Mouse (Mus musculus): ENCODE results near the gene Olfr1289. TPM values are rescaled to one million over a fixed set of nuclear protein-coding genes. Genes with fewer than 3 reads are reported as not detected.

The Olfr1289 gene
- total RNA-seq, 1 experiment = not detected

DNA sequence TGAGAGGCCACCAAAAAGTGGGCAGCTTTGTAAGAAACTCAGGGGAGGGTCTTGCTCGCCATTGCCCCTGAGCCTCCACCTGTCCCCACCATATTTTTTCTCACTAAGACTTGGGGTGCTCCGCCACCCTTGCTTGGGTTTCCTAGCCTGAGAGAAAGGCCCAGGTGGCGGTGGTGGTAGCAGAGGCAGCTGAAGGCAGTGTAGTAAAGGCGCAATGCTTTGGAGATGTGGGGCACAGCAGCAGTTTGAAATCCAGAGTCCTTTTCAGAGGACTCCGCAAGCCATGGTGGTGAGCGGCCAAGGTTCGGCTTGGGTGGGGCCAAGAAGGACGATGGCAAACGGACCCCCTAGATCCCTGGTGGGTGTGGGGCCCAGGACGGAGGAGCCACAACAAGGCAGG is 36.8 kb downstream of the Olfr1289 start:
- no peak for TF ChIP-seq CHD2 (IDR thresholded peaks at IDR 0.05; ENCODE audit: low read depth, low read length)
- no peak for TF ChIP-seq ZNF384 (IDR thresholded peaks at IDR 0.05; ENCODE audit: low read depth, low read length)
- H3K4me1 ChIP-seq (ENCODE audit: control insufficient read depth in 2 of 2, insufficient read depth in 2 of 2, low read length in 2 of 2, poor library complexity in 1 of 2) = peaks cover 0 to 3% of the 10 kb centered on the region in 2 experiments; a peak in 2 of 4 replicates
- H3K4me3 ChIP-seq (ENCODE audit: insufficient read depth in 1 of 2, low read depth in 1 of 2, low read length in 2 of 2, poor library complexity in 1 of 2, severe bottlenecking in 1 of 2) = peak overlapping the region in 1 of 2 experiments; percentile 10; a peak in 1 of 4 replicates
- no peaks in the 10 kb centered on the region for H3K36me3 ChIP-seq (ENCODE audit: control insufficient read depth, insufficient read depth, low read length, poor library complexity, severe bottlenecking)
- no peak for DNase-seq (ENCODE audit: low read depth, low spot score)
- no peak overlapping the region for H3K9ac ChIP-seq (ENCODE audit: insufficient read depth, low read depth, low read length, poor library complexity, severe bottlenecking)
- no peaks in the 10 kb centered on the region for H3K9me3 ChIP-seq (ENCODE audit: control insufficient read depth, insufficient read depth, low read depth, low read length)
- in situ Hi-C loops (cut with MboI; ENCODE audit: low sequenced_read_pairs in 2 of 2, unreplicated experiment in 2 of 2) = no loop called here
- H3K27ac ChIP-seq (ENCODE audit: insufficient read depth, low read depth, low read length, poor library complexity, severe bottlenecking) = no peak overlapping the region

DNA sequence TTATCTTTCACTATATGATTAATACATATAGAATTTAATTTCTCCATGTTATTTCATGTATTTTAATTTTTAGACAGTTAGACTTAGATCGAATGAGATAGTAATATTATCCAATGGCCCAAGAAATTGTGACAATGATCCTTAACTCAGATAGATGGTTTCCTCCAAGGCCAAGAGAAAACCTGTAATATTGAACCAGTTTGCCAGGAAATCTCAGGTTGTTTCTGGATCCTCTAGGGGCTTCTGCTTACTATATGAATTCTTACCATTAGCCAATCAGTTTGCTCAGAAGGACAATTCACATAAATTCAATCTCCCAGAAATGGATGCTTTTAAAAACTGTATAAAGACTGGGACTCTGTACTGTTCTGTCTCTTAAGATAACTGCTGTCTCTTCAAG is 44.3 kb downstream of the Olfr1289 start, which contains the start of gene Olfr1293-ps:
Gene Olfr1293-ps, plus strand, starts transcription at position 301 of the 400 bp plus-strand sequence.
- no peaks in the 10 kb centered on the region for H3K9me3 ChIP-seq (ENCODE audit: control insufficient read depth, insufficient read depth, low read depth, low read length)
- no peak within 1 kb of the TSS for H3K27ac ChIP-seq (ENCODE audit: insufficient read depth, low read depth, low read length, poor library complexity, severe bottlenecking)
- H3K9ac ChIP-seq (ENCODE audit: insufficient read depth, low read depth, low read length, poor library complexity, severe bottlenecking) = no peak within 1 kb of the TSS
- DNase-seq (ENCODE audit: low read depth, low spot score) = no peak
- TF ChIP-seq MAFK (IDR thresholded peaks at IDR 0.05; ENCODE audit: insufficient read depth, low read depth, low read length) (no peak), CHD2 (IDR thresholded peaks at IDR 0.05; ENCODE audit: low read depth, low read length) (no peak), ZNF384 (IDR thresholded peaks at IDR 0.05; ENCODE audit: low read depth, low read length) (no peak), ZC3H11A (IDR thresholded peaks at IDR 0.05; ENCODE audit: borderline replicate concordance, low read depth, low read length) (no peak), HCFC1 (IDR thresholded peaks at IDR 0.05; ENCODE audit: borderline replicate concordance, insufficient read depth, low read length) (no peak)
- in situ Hi-C loops (cut with MboI; ENCODE audit: low sequenced_read_pairs in 2 of 2, unreplicated experiment in 2 of 2) = no loop called here
- H3K4me1 ChIP-seq (ENCODE audit: control insufficient read depth in 2 of 2, insufficient read depth in 2 of 2, low read length in 2 of 2, poor library complexity in 1 of 2) = no peaks in the 10 kb centered on the region
- no peak within 1 kb of the TSS for H3K4me3 ChIP-seq (ENCODE audit: insufficient read depth in 1 of 2, low read depth in 1 of 2, low read length in 2 of 2, poor library complexity in 1 of 2, severe bottlenecking in 1 of 2)
- no peaks in the 10 kb centered on the region for H3K36me3 ChIP-seq (ENCODE audit: control insufficient read depth, insufficient read depth, low read length, poor library complexity, severe bottlenecking)

Other genes with a start within 250 kb of the Olfr1289 start
- not detected in 2 replicates for gene Olfr1275, start 245.5 kb upstream of the Olfr1289 start, total RNA-seq (2012; rRNA removed)
- gene Olfr1276, start 226.3 kb upstream of the Olfr1289 start, total RNA-seq (2012; rRNA removed) = not detected in 2 replicates
- 0.09 and 0.32 TPM in 2 replicates for gene Olfr1277, start 206.7 kb upstream of the Olfr1289 start, total RNA-seq (2012; rRNA removed)
- gene Olfr1278, start 190.7 kb upstream of the Olfr1289 start, total RNA-seq (2012; rRNA removed) = not detected in 2 replicates
- not detected in 2 replicates for gene Olfr1279, start 180.2 kb upstream of the Olfr1289 start, total RNA-seq (2012; rRNA removed)
- not detected in 2 replicates for gene Olfr1280, start 166.8 kb upstream of the Olfr1289 start, total RNA-seq (2012; rRNA removed)
- gene Olfr1281, start 154.3 kb upstream of the Olfr1289 start, total RNA-seq (2012; rRNA removed) = not detected in 2 replicates
- gene Olfr1282, start 144.7 kb upstream of the Olfr1289 start, total RNA-seq (2012; rRNA removed) = not detected in 2 replicates
- gene Olfr1283, start 114.0 kb upstream of the Olfr1289 start, total RNA-seq (2012; rRNA removed) = not detected in 2 replicates
- gene Olfr1284, start 105.3 kb upstream of the Olfr1289 start, total RNA-seq (2012; rRNA removed) = not detected in 2 replicates
- gene Olfr1286, start 57.7 kb upstream of the Olfr1289 start, total RNA-seq (2012; rRNA removed) = not detected in 2 replicates
- gene Olfr1287, start 31.7 kb upstream of the Olfr1289 start, total RNA-seq (2012; rRNA removed) = not detected in 2 replicates
- gene Olfr1288, start 6.7 kb upstream of the Olfr1289 start, total RNA-seq (2012; rRNA removed) = not detected in 2 replicates
- gene Olfr1290, start 13.0 kb downstream of the Olfr1289 start, total RNA-seq (2012; rRNA removed) = 0.13 TPM in 1 of 2 replicates, not detected in the other
- not detected in 2 replicates for gene Olfr1291-ps1, start 16.4 kb downstream of the Olfr1289 start, total RNA-seq (2012; rRNA removed)
- gene Olfr1293-ps, start 44.4 kb downstream of the Olfr1289 start, total RNA-seq (2012; rRNA removed) = not detected in 2 replicates
- not detected in 2 replicates for gene Olfr1294, start 59.5 kb downstream of the Olfr1289 start, total RNA-seq (2012; rRNA removed)
- gene Olfr1295, start 88.9 kb downstream of the Olfr1289 start, total RNA-seq (2012; rRNA removed) = not detected in 2 replicates
- gene Olfr1297, start 145.7 kb downstream of the Olfr1289 start, total RNA-seq (2012; rRNA removed) = not detected in 2 replicates
- gene Olfr1298, start 168.4 kb downstream of the Olfr1289 start, total RNA-seq (2012; rRNA removed) = not detected in 2 replicates
- not detected in 2 replicates for gene Olfr1299, start 180.6 kb downstream of the Olfr1289 start, total RNA-seq (2012; rRNA removed)

Measured in ES-E14 (cell line).